Mouse (Mus musculus): ENCODE data around the gene Hivep3.

GRCm38 (mm10) chr4:120074061-120074460 is 340.5 kb downstream of the Hivep3 start:
- TF ChIP-seq CTCF (conservative IDR thresholded peaks at IDR 0.05; ENCODE audit: low read length) (no peak), NANOG (IDR thresholded peaks at IDR 0.05; ENCODE audit: borderline replicate concordance, low read length) (no peak), POU5F1 (IDR thresholded peaks at IDR 0.05; ENCODE audit: borderline replicate concordance, low read length) (no peak)
